Mouse (Mus musculus) embryonic facial prominence, embryonic 15.5 days (tissue): ENCODE results near the gene Ptgr1. TPM values are rescaled to one million over a fixed set of nuclear protein-coding genes. Genes with fewer than 3 reads are reported as not detected.
A peak's percentile ranks its signal among the peaks of the same experiment; 100 is the strongest.

Experiments used
- ATAC-seq: fragments of 200-750 bp; cut with Nextera tagmentation; 2 replicates; pipeline ENCODE4 v1.8.0; 2017; ENCODE audit warnings: low read depth, moderate TSS enrichment; ENCODE audit not compliant: insufficient number of reproducible peaks, low FRiP score, low TSS enrichment
- H3K27ac ChIP-seq: fragments of 300-500 bp; sonication (generic); replicated peaks from 2 replicates; pipeline ENCODE4 v1.5.1; 2015; ENCODE audit warnings: mild to moderate bottlenecking, inconsistent platforms
- H3K27me3 ChIP-seq: fragments of 300-500 bp; sonication (generic); 2 replicates; pipeline ENCODE4 v1.6.1; 2015; ENCODE audit warnings: inconsistent platforms
- H3K36me3 ChIP-seq: fragments of 300-500 bp; sonication (generic); 2 replicates; pipeline ENCODE4 v1.6.1; 2015; ENCODE audit warnings: mild to moderate bottlenecking, inconsistent platforms
- H3K4me1 ChIP-seq: fragments of 300-500 bp; sonication (generic); 2 replicates; pipeline ENCODE4 v1.6.1; 2015; ENCODE audit warnings: inconsistent platforms
- H3K4me2 ChIP-seq: fragments of 300-500 bp; sonication (generic); replicated peaks from 2 replicates; pipeline ENCODE4 v1.6.1; 2015; ENCODE audit warnings: mild to moderate bottlenecking, inconsistent platforms
- H3K4me3 ChIP-seq: fragments of 300-500 bp; sonication (generic); replicated peaks from 2 replicates; pipeline ENCODE4 v1.5.1; 2015; ENCODE audit warnings: mild to moderate bottlenecking, inconsistent platforms
- H3K9ac ChIP-seq: fragments of 300-500 bp; sonication (generic); 2 replicates; pipeline ENCODE4 v1.6.1; 2015; ENCODE audit warnings: inconsistent platforms
- H3K9me3 ChIP-seq: fragments of 300-500 bp; sonication (generic); replicated peaks from 2 replicates; pipeline ENCODE4 v1.6.1; 2016; ENCODE audit warnings: inconsistent platforms
- WGBS: fragments of 180-500 bp; shearing (Covaris S2); methylation state at CpG from one replicate; pipeline ENCODE4 v1.1.7; 2015; 5-methylcytosine and 5-hydroxymethylcytosine counted together
- polyA plus RNA-seq: library from polyadenylated mRNA; unstranded; fragments of >200 nt; fragmentation: Nextera tagmentation; extraction: Ambion mirVana; gene quantifications from 2 replicates; pipeline ENCODE4 v1.2.1, GENCODE M21; 2015

The Ptgr1 gene
- polyA plus RNA-seq, 1 experiment from 2014 or later, result 29.3 TPM

- 15% methylated on average over 6 of the region's 6 CpGs for WGBS
- H3K4me1 ChIP-seq, result peaks cover 15% of the 10 kb centered on the region; the same call in 1 of the 2 replicates
- no peak overlapping the region for H3K27ac ChIP-seq
- no peaks in the 10 kb centered on the region for H3K9me3 ChIP-seq
- no peak for ATAC-seq
- no peaks in the 10 kb centered on the region for H3K36me3 ChIP-seq
- H3K9ac ChIP-seq, result peak overlapping the region; percentile 51; the same call in 1 of the 2 replicates
- no peaks in the 10 kb centered on the region for H3K27me3 ChIP-seq
- H3K4me2 ChIP-seq, result peak overlapping the region; percentile 79
- peak overlapping the region; percentile 86 for H3K4me3 ChIP-seq
These were observed 42.7 kb downstream of the Ptgr1 start for GRCm38 (mm10) chr4:58944206-58944553.

GRCm38 (mm10) chr4:58943420-58944205 lies 43.3 kb downstream of the Ptgr1 start, which contains the start of gene Zkscan16:
Gene Zkscan16 (plus strand): TSS chr4:58943628.
- peaks cover 15% of the 10 kb centered on the region; the same call in 1 of the 2 replicates for H3K4me1 ChIP-seq
- peak within 1 kb of the TSS; percentile 51 for H3K9ac ChIP-seq
- WGBS, result under 1% methylated on average over 50 of the region's 50 CpGs
- H3K4me3 ChIP-seq, result peak within 1 kb of the TSS; percentile 86
- H3K27ac ChIP-seq, result no peak within 1 kb of the TSS
- H3K36me3 ChIP-seq, result no peaks in the 10 kb centered on the region
- H3K9me3 ChIP-seq, result no peaks in the 10 kb centered on the region
- H3K27me3 ChIP-seq, result no peaks in the 10 kb centered on the region
- H3K4me2 ChIP-seq, result peak within 1 kb of the TSS; percentile 79
- peak; percentile 83 for ATAC-seq

GRCm38 (mm10) chr4:58942942-58943341 lies 44.0 kb downstream of the Ptgr1 start:
- peak overlapping the region; percentile 79 for H3K4me2 ChIP-seq
- ATAC-seq, result no peak
- peak overlapping the region; percentile 51 for H3K9ac ChIP-seq
- peak overlapping the region; percentile 86 for H3K4me3 ChIP-seq
- H3K36me3 ChIP-seq, result no peaks in the 10 kb centered on the region
- H3K9me3 ChIP-seq, result no peaks in the 10 kb centered on the region
- WGBS, result 76% methylated on average over 4 of the region's 4 CpGs
- no peaks in the 10 kb centered on the region for H3K27me3 ChIP-seq
- no peak overlapping the region for H3K27ac ChIP-seq
- peaks cover 15% of the 10 kb centered on the region; the same call in 1 of the 2 replicates for H3K4me1 ChIP-seq

GRCm38 (mm10) chr4:58941638-58942037 lies 45.3 kb downstream of the Ptgr1 start:
- no peaks in the 10 kb centered on the region for H3K9me3 ChIP-seq
- no peaks in the 10 kb centered on the region for H3K27me3 ChIP-seq
- no peak overlapping the region for H3K9ac ChIP-seq
- H3K4me1 ChIP-seq, result peaks cover 15% of the 10 kb centered on the region; the same call in 1 of the 2 replicates
- no peak overlapping the region for H3K4me2 ChIP-seq
- no peak for ATAC-seq
- H3K36me3 ChIP-seq, result no peaks in the 10 kb centered on the region
- no peak overlapping the region for H3K4me3 ChIP-seq
- no peak overlapping the region for H3K27ac ChIP-seq

GRCm38 (mm10) chr4:58935846-58936245 lies 51.1 kb downstream of the Ptgr1 start:
- H3K9me3 ChIP-seq, result no peaks in the 10 kb centered on the region
- H3K4me1 ChIP-seq, result no peaks in the 10 kb centered on the region
- no peak overlapping the region for H3K4me2 ChIP-seq
- no peak for ATAC-seq
- WGBS, result 61% methylated on average over 3 of the region's 3 CpGs
- H3K9ac ChIP-seq, result no peak overlapping the region
- no peaks in the 10 kb centered on the region for H3K27me3 ChIP-seq
- no peak overlapping the region for H3K4me3 ChIP-seq
- H3K27ac ChIP-seq, result no peak overlapping the region
- H3K36me3 ChIP-seq, result no peaks in the 10 kb centered on the region

- Histone ChIP-seq H3K36me3 (no peaks in the 10 kb centered on the region), H3K9ac (no peak overlapping the region), H3K4me3 (no peak overlapping the region), H3K27ac (no peak overlapping the region), H3K4me1 (no peaks in the 10 kb centered on the region), H3K9me3 (no peaks in the 10 kb centered on the region), H3K4me2 (no peak overlapping the region), H3K27me3 (no peaks in the 10 kb centered on the region)
- no peak for ATAC-seq
- WGBS, result 35% methylated on average over 15 of the region's 15 CpGs
These were observed 52.0 kb downstream of the Ptgr1 start for GRCm38 (mm10) chr4:58934746-58935476.

GRCm38 (mm10) chr4:58934308-58934707 lies 52.6 kb downstream of the Ptgr1 start:
- no peak overlapping the region for H3K9ac ChIP-seq
- no peaks in the 10 kb centered on the region for H3K9me3 ChIP-seq
- H3K4me1 ChIP-seq, result no peaks in the 10 kb centered on the region
- H3K4me3 ChIP-seq, result no peak overlapping the region
- no peaks in the 10 kb centered on the region for H3K36me3 ChIP-seq
- ATAC-seq, result no peak
- H3K27ac ChIP-seq, result no peak overlapping the region
- no peaks in the 10 kb centered on the region for H3K27me3 ChIP-seq
- H3K4me2 ChIP-seq, result no peak overlapping the region
- 81% methylated on average over 4 of the region's 4 CpGs for WGBS

- no peak for ATAC-seq
- Histone ChIP-seq H3K4me1 (no peaks in the 10 kb centered on the region), H3K27me3 (no peaks in the 10 kb centered on the region), H3K4me3 (no peak overlapping the region), H3K27ac (no peak overlapping the region), H3K9ac (no peak overlapping the region), H3K4me2 (no peak overlapping the region), H3K9me3 (no peaks in the 10 kb centered on the region), H3K36me3 (no peaks in the 10 kb centered on the region)
- WGBS, result 52% methylated on average over 6 of the region's 6 CpGs
These were observed 54.4 kb downstream of the Ptgr1 start for GRCm38 (mm10) chr4:58932541-58932940.

- WGBS, result 60% methylated on average over 3 of the region's 3 CpGs
- no peak overlapping the region for H3K27ac ChIP-seq
- no peak overlapping the region for H3K4me2 ChIP-seq
- no peak overlapping the region for H3K4me3 ChIP-seq
- no peak for ATAC-seq
- no peaks in the 10 kb centered on the region for H3K27me3 ChIP-seq
- H3K36me3 ChIP-seq, result no peaks in the 10 kb centered on the region
- H3K4me1 ChIP-seq, result no peaks in the 10 kb centered on the region
- no peaks in the 10 kb centered on the region for H3K9me3 ChIP-seq
- no peak overlapping the region for H3K9ac ChIP-seq
These were observed 59.3 kb downstream of the Ptgr1 start for GRCm38 (mm10) chr4:58927661-58928060.

GRCm38 (mm10) chr4:58926120-58926519 lies 60.8 kb downstream of the Ptgr1 start:
- ATAC-seq, result no peak
- no peak overlapping the region for H3K4me2 ChIP-seq
- H3K4me3 ChIP-seq, result no peak overlapping the region
- no peaks in the 10 kb centered on the region for H3K9me3 ChIP-seq
- no peaks in the 10 kb centered on the region for H3K4me1 ChIP-seq
- H3K36me3 ChIP-seq, result no peaks in the 10 kb centered on the region
- no peaks in the 10 kb centered on the region for H3K27me3 ChIP-seq
- H3K9ac ChIP-seq, result no peak overlapping the region
- no peak overlapping the region for H3K27ac ChIP-seq
- WGBS, result 39% methylated on average over 2 of the region's 2 CpGs

- no peaks in the 10 kb centered on the region for H3K4me1 ChIP-seq
- H3K36me3 ChIP-seq, result no peaks in the 10 kb centered on the region
- WGBS, result 39% methylated on average over 5 of the region's 5 CpGs
- no peak for ATAC-seq
- H3K4me3 ChIP-seq, result no peak overlapping the region
- no peak overlapping the region for H3K9ac ChIP-seq
- no peaks in the 10 kb centered on the region for H3K27me3 ChIP-seq
- H3K27ac ChIP-seq, result no peak overlapping the region
- no peak overlapping the region for H3K4me2 ChIP-seq
- no peaks in the 10 kb centered on the region for H3K9me3 ChIP-seq
These were observed 61.3 kb downstream of the Ptgr1 start for GRCm38 (mm10) chr4:58925664-58926063.
